Mouse (Mus musculus) CH12.LX (cell line): ENCODE measurements around the gene Atp2a3. TPM values are rescaled to one million over a fixed set of nuclear protein-coding genes. Genes with fewer than 3 reads are reported as not detected.

ENCODE experiments used
- DNase-seq: peaks from one replicate; pipeline ENCODE4 v3.0.0-alpha.2; 2013; ENCODE audit errors: extremely low read depth
- H3K27ac ChIP-seq: 2 replicates; pipeline ENCODE4 v1.5.1; 2012; ENCODE audit warnings: low read depth, mild to moderate bottlenecking, control low read depth, moderate library complexity; ENCODE audit not compliant: insufficient read depth
- H3K27me3 ChIP-seq: replicated peaks from 2 replicates; pipeline ENCODE3; 2012; ENCODE audit warnings: inconsistent platforms
- H3K36me3 ChIP-seq, 2 experiments: replicated peaks in 1 of 2; 2 replicates each; pipeline versions ENCODE3 to v1.6.1; 2012; ENCODE audit warnings: inconsistent platforms in 1 of 2, low read length in 1 of 2, mild to moderate bottlenecking in 1 of 2, mixed read lengths in 1 of 2, moderate library complexity in 1 of 2; ENCODE audit not compliant: control insufficient read depth in 1 of 2, insufficient read depth in 1 of 2
- H3K4me1 ChIP-seq, 2 experiments: 2 replicates each; pipeline ENCODE4 v1.6.1; 2012; ENCODE audit warnings: inconsistent platforms in 1 of 2, moderate library complexity in 1 of 2; ENCODE audit not compliant: insufficient read depth in 2 of 2, control insufficient read depth in 1 of 2
- H3K4me2 ChIP-seq: 2 replicates; pipeline ENCODE4 v1.6.1; 2012; ENCODE audit warnings: low read depth, mild to moderate bottlenecking, control low read depth; ENCODE audit not compliant: poor library complexity, insufficient read depth, severe bottlenecking
- H3K4me3 ChIP-seq, 3 experiments: fragments of 150-350 bp in 1 of 3; sonication (generic) in 1 of 3; replicated peaks in 1 of 3; 2 replicates each; pipeline versions ENCODE3 to v1.5.1; 2011 to 2012; ENCODE audit warnings: low read depth in 2 of 3, low read length in 2 of 3, mild to moderate bottlenecking in 2 of 3, moderate library complexity in 2 of 3, control low read depth in 1 of 3, improper control_type of control experiment in 1 of 3, inconsistent platforms in 1 of 3, mixed read lengths in 1 of 3; ENCODE audit not compliant: poor library complexity in 1 of 3
- H3K79me2 ChIP-seq: replicated peaks from 2 replicates; pipeline ENCODE4 v1.6.1; 2012; ENCODE audit warnings: mild to moderate bottlenecking, moderate library complexity; ENCODE audit not compliant: control insufficient read depth, poor library complexity, insufficient read depth, severe bottlenecking; ENCODE audit errors: extremely low read depth
- H3K9ac ChIP-seq: 2 replicates; pipeline ENCODE4 v1.6.1; 2012; ENCODE audit warnings: low read depth, mild to moderate bottlenecking, control low read depth, moderate library complexity; ENCODE audit not compliant: insufficient read depth
- H3K9me3 ChIP-seq: replicated peaks from 2 replicates; pipeline ENCODE3; 2012; ENCODE audit warnings: low read length, inconsistent platforms, mixed read lengths
- BHLHE40 ChIP-seq: IDR thresholded peaks from 2 replicates; pipeline ENCODE4 v1.6.1; 2011; ENCODE audit warnings: mild to moderate bottlenecking, low read depth, low read length, improper control_type of control experiment
- CHD1 ChIP-seq: IDR thresholded peaks from 2 replicates; pipeline ENCODE4 v1.6.1; 2012; ENCODE audit warnings: low read depth, low read length, improper control_type of control experiment, inconsistent platforms
- CHD2 ChIP-seq: IDR thresholded peaks from 2 replicates; pipeline ENCODE4 v1.6.1; 2011; ENCODE audit warnings: low read length, improper control_type of control experiment
- CTCF ChIP-seq, 2 experiments: IDR thresholded peaks in 1 of 2; conservative IDR thresholded peaks in 1 of 2; 2 replicates each; pipeline ENCODE4 v1.5.1; 2011 to 2012; ENCODE audit warnings: low read depth in 2 of 2, low read length in 2 of 2, improper control_type of control experiment in 1 of 2, inconsistent platforms in 1 of 2, mild to moderate bottlenecking in 1 of 2, moderate library complexity in 1 of 2
- E2F4 ChIP-seq: IDR thresholded peaks from 2 replicates; pipeline ENCODE4 v1.6.1; 2011; ENCODE audit warnings: low read depth, low read length, improper control_type of control experiment; ENCODE audit not compliant: insufficient replicate concordance
- ELF1 ChIP-seq: IDR thresholded peaks from 2 replicates; pipeline ENCODE4 v1.6.1; 2014; ENCODE audit warnings: low read depth, mild to moderate bottlenecking, inconsistent platforms, low read length, improper control_type of control experiment
- EP300 ChIP-seq: IDR thresholded peaks from 2 replicates; pipeline ENCODE4 v1.6.1; 2011; ENCODE audit warnings: low read length, improper control_type of control experiment
- ETS1 ChIP-seq: conservative IDR thresholded peaks from 2 replicates; pipeline ENCODE4 v1.6.1; 2012; ENCODE audit warnings: low read depth, mild to moderate bottlenecking, inconsistent platforms, low read length, improper control_type of control experiment, moderate library complexity
- HCFC1 ChIP-seq: IDR thresholded peaks from 2 replicates; pipeline ENCODE4 v1.6.1; 2012; ENCODE audit warnings: low read depth, mild to moderate bottlenecking, inconsistent platforms, low read length, improper control_type of control experiment
- JUN ChIP-seq: IDR thresholded peaks from 2 replicates; pipeline ENCODE4 v1.6.1; 2011; ENCODE audit warnings: low read depth, mild to moderate bottlenecking, low read length, improper control_type of control experiment, moderate library complexity; ENCODE audit not compliant: insufficient read depth
- JUND ChIP-seq: conservative IDR thresholded peaks from 2 replicates; pipeline ENCODE4 v1.6.1; 2011; ENCODE audit warnings: low read depth, low read length, improper control_type of control experiment
- KAT2A ChIP-seq: IDR thresholded peaks from 2 replicates; pipeline ENCODE4 v1.6.1; 2012; ENCODE audit warnings: low read length, improper control_type of control experiment, inconsistent platforms; ENCODE audit not compliant: insufficient replicate concordance
- MAFK ChIP-seq: IDR thresholded peaks from 2 replicates; pipeline ENCODE4 v1.6.1; 2011; ENCODE audit warnings: low read length, improper control_type of control experiment; ENCODE audit not compliant: insufficient replicate concordance
- MAX ChIP-seq: IDR thresholded peaks from 2 replicates; pipeline ENCODE4 v1.6.1; 2011; ENCODE audit warnings: low read length, improper control_type of control experiment
- MAZ ChIP-seq: IDR thresholded peaks from 2 replicates; pipeline ENCODE4 v1.6.1; 2012; ENCODE audit warnings: low read depth, mild to moderate bottlenecking, inconsistent platforms, low read length, improper control_type of control experiment, moderate library complexity
- NELFE ChIP-seq: IDR thresholded peaks from 2 replicates; pipeline ENCODE4 v1.6.1; 2011; ENCODE audit warnings: low read depth, low read length, improper control_type of control experiment
- NRF1 ChIP-seq: IDR thresholded peaks from 2 replicates; pipeline ENCODE4 v1.6.1; 2014; ENCODE audit warnings: low read depth, mild to moderate bottlenecking, inconsistent platforms, low read length, improper control_type of control experiment, moderate library complexity
- PAX5 ChIP-seq: IDR thresholded peaks from 2 replicates; pipeline ENCODE4 v1.6.1; 2012; ENCODE audit warnings: low read length, inconsistent platforms, mixed read lengths
- POLR2A ChIP-seq: IDR thresholded peaks from 2 replicates; pipeline ENCODE4 v1.6.1; 2011; ENCODE audit warnings: low read depth, mild to moderate bottlenecking, improper control_type of control experiment, low read length
- POLR2AphosphoS2 ChIP-seq: IDR thresholded peaks from 2 replicates; pipeline ENCODE4 v1.6.1; 2011; ENCODE audit warnings: low read depth, low read length, improper control_type of control experiment
- SIN3A ChIP-seq: IDR thresholded peaks from 2 replicates; pipeline ENCODE4 v1.6.1; 2012; ENCODE audit warnings: low read length, improper control_type of control experiment, inconsistent platforms
- SMC3 ChIP-seq: IDR thresholded peaks from 2 replicates; pipeline ENCODE4 v1.6.1; 2011; ENCODE audit warnings: low read depth, low read length, improper control_type of control experiment
- TBP ChIP-seq: conservative IDR thresholded peaks from 2 replicates; pipeline ENCODE4 v1.6.1; 2011; ENCODE audit warnings: low read depth, low read length, improper control_type of control experiment
- TCF12 ChIP-seq: IDR thresholded peaks from 2 replicates; pipeline ENCODE4 v1.6.1; 2014; ENCODE audit warnings: low read depth, mild to moderate bottlenecking, inconsistent platforms, low read length, improper control_type of control experiment
- UBTF ChIP-seq: IDR thresholded peaks from 2 replicates; pipeline ENCODE4 v1.6.1; 2012; ENCODE audit warnings: low read depth, mild to moderate bottlenecking, inconsistent platforms, low read length, improper control_type of control experiment, moderate library complexity
- USF1 ChIP-seq: IDR thresholded peaks from 2 replicates; pipeline ENCODE4 v1.6.1; 2014; ENCODE audit warnings: low read depth, mild to moderate bottlenecking, inconsistent platforms, low read length, improper control_type of control experiment
- USF2 ChIP-seq: conservative IDR thresholded peaks from 2 replicates; pipeline ENCODE4 v1.6.1; 2011; ENCODE audit warnings: low read depth, low read length, improper control_type of control experiment
- ZC3H11A ChIP-seq: IDR thresholded peaks from 2 replicates; pipeline ENCODE4 v1.6.1; 2012; ENCODE audit warnings: low read depth, mild to moderate bottlenecking, inconsistent platforms, low read length, improper control_type of control experiment
- ZKSCAN1 ChIP-seq: IDR thresholded peaks from 2 replicates; pipeline ENCODE4 v1.6.1; 2012; ENCODE audit warnings: low read depth, inconsistent platforms, low read length, improper control_type of control experiment, borderline replicate concordance
- ZNF384 ChIP-seq: IDR thresholded peaks from 2 replicates; pipeline ENCODE4 v1.6.1; 2012; ENCODE audit warnings: low read depth, low read length, improper control_type of control experiment, inconsistent platforms
- dilution Hi-C: fragments of 300-500 bp; cut with MboI; formaldehyde crosslinking; loops from 2 replicates; pipeline ENCODE4 v1.14.3; 2020; ENCODE audit warnings: low sequenced_read_pairs; ENCODE audit not compliant: extremely low pct_unique_long_range_greater_than_20kb, extremely low pct_ligation_motif_present
- in situ Hi-C: fragments of 300-500 bp; cut with MboI; formaldehyde crosslinking; loops from 3 replicates; pipeline ENCODE4 v1.14.3; 2019; ENCODE audit warnings: low sequenced_read_pairs, low pct_ligation_motif_present, low pct_unique_long_range_greater_than_20kb, mixed read lengths
- polyA plus RNA-seq: library from polyadenylated mRNA; unstranded; fragments of >175 nt; gene quantifications from 2 replicates; pipeline ENCODE4 v1.2.1, GENCODE M21; 2012; ENCODE audit warnings: low read depth; ENCODE audit not compliant: insufficient read length
- total RNA-seq, 2 experiments: library from RNA; depleted of rRNA; stranded (reverse); fragments of 300-350 nt in 1 of 2; fragments of >200 nt in 1 of 2; gene quantifications; 2 replicates each; pipeline ENCODE4 v1.2.3; 2012 to 2014

Gene Atp2a3
- total and polyA plus RNA-seq, 3 experiments = 61.4 to 279 (median 218) TPM

GRCm38 (mm10) chr11:72944996-72945793 is 15.8 kb upstream of the Atp2a3 start:
- in situ Hi-C loops (no loop called here), dilution Hi-C loops (no loop called here)
- peaks cover 11% of the 10 kb centered on the region for H3K9me3 ChIP-seq

GRCm38 (mm10) chr11:72945875-72946559 is 15.0 kb upstream of the Atp2a3 start:
- dilution Hi-C loops (no loop called here), in situ Hi-C loops (no loop called here)
- Histone ChIP-seq H3K4me2 (peak overlapping the region; percentile 29), H3K9me3 (peaks cover 17% of the 10 kb centered on the region), H3K4me3 (peak overlapping the region in 1 of 3 experiments; percentile 4), H3K27me3 (no peaks in the 10 kb centered on the region), H3K27ac (peak overlapping the region; percentile 87), H3K79me2 (no peaks in the 10 kb centered on the region), H3K4me1 (peaks cover 43 to 61% of the 10 kb centered on the region in 2 experiments), H3K9ac (peak overlapping the region; percentile 36; the same call in 1 of the 2 replicates), H3K36me3 (no peaks in the 10 kb centered on the region)
- DNase-seq = peak; percentile 65
- TF ChIP-seq JUND (peak; percentile 8; the same call in 1 of the 2 replicates), ZNF384 (peak; percentile 37; the same call in 1 of the 2 replicates), MAZ (0 out of 2 replicates have a peak, but pooled peaks have one; percentile 32), NELFE (no peak), ETS1 (peak; percentile 81), CHD1 (0 out of 2 replicates have a peak, but pooled peaks have one; percentile 0), NRF1 (no peak), TCF12 (peak; percentile 54; the same call in 1 of the 2 replicates), ELF1 (peak; percentile 74; the same call in 1 of the 2 replicates), MAFK (peak; percentile 63; the same call in 1 of the 2 replicates), E2F4 (no peak), POLR2AphosphoS2 (no peak), USF2 (no peak), JUN (peak; percentile 92), BHLHE40 (peak; percentile 79), EP300 (peak; percentile 77), USF1 (no peak), HCFC1 (0 out of 2 replicates have a peak, but pooled peaks have one; percentile 7), CTCF (conservative IDR thresholded peaks at IDR 0.05 in 1 of 2, IDR thresholded peaks at IDR 0.05 in 1 of 2; ENCODE audit: low read depth in 2 of 2, low read length in 2 of 2) (peak in 1 of 2 experiments; percentile 45; a peak in 1 of 4 replicates), ZKSCAN1 (no peak), PAX5 (no peak)

More at GRCm38 (mm10) chr11:72944996-72945793, 15.8 kb upstream of the Atp2a3 start:
- H3K4me2 ChIP-seq = peak overlapping the region; percentile 22; the same call in 1 of the 2 replicates
- peak overlapping the region; percentile 36; the same call in 1 of the 2 replicates for H3K9ac ChIP-seq
- H3K79me2 ChIP-seq = no peaks in the 10 kb centered on the region
- H3K36me3 ChIP-seq = no peaks in the 10 kb centered on the region
- peaks cover 48 to 62% of the 10 kb centered on the region in 2 experiments for H3K4me1 ChIP-seq
- H3K27me3 ChIP-seq = no peaks in the 10 kb centered on the region
- DNase-seq = no peak
- H3K27ac ChIP-seq = peak overlapping the region; percentile 87
- H3K4me3 ChIP-seq = no peak overlapping the region
- TF ChIP-seq JUN (no peak), TBP (no peak), SIN3A (no peak), POLR2AphosphoS2 (no peak), KAT2A (no peak), CHD2 (no peak), CTCF (conservative IDR thresholded peaks at IDR 0.05 in 1 of 2, IDR thresholded peaks at IDR 0.05 in 1 of 2; ENCODE audit: low read depth in 2 of 2, low read length in 2 of 2) (no peak), ELF1 (no peak), POLR2A (no peak), ETS1 (no peak), SMC3 (no peak), UBTF (no peak), E2F4 (no peak), ZNF384 (no peak), ZKSCAN1 (no peak), MAZ (no peak), ZC3H11A (no peak), HCFC1 (no peak), MAX (no peak), EP300 (no peak)
